Mouse (Mus musculus): ENCODE results near the gene Ubac2. TPM values are rescaled to one million over a fixed set of nuclear protein-coding genes. Genes with fewer than 3 reads are reported as not detected.

Gene Ubac2
- polyA plus RNA-seq, 1 experiment from 2014 or later: 38.5 TPM

GRCm38 (mm10) chr14:121879266-121879840 lies 933 bp downstream of the Ubac2 start:
- no peak for ATAC-seq (ENCODE audit: low FRiP score, low TSS enrichment)
- Histone ChIP-seq H3K9ac (ENCODE audit: low read length) (peak overlapping the region; percentile 92), H3K4me2 (replicated peaks; ENCODE audit: low read depth) (peak overlapping the region; percentile 97), H3K27ac (replicated peaks) (peak overlapping the region; percentile 93), H3K4me1 (replicated peaks; ENCODE audit: control insufficient read depth, insufficient read depth) (peaks cover 3% of the 10 kb centered on the region; the same call in 1 of the 2 replicates), H3K36me3 (ENCODE audit: control insufficient read depth, insufficient read depth, low read length) (no peaks in the 10 kb centered on the region), H3K9me3 (ENCODE audit: control insufficient read depth, low read length) (no peaks in the 10 kb centered on the region), H3K4me3 (ENCODE audit: low read depth, low read length) (peak overlapping the region; percentile 97), H3K27me3 (ENCODE audit: control insufficient read depth, insufficient read depth, low read length) (no peaks in the 10 kb centered on the region)
- 7% methylated on average over 16 of the region's 16 CpGs for WGBS
- DNase-seq (ENCODE audit: low spot score): peak; percentile 56
- TF ChIP-seq CTCF (IDR thresholded peaks at IDR 0.05; ENCODE audit: low read depth): no peak
- TF ChIP-seq EP300 (optimal IDR thresholded peaks at IDR 0.05): no peak

DNA sequence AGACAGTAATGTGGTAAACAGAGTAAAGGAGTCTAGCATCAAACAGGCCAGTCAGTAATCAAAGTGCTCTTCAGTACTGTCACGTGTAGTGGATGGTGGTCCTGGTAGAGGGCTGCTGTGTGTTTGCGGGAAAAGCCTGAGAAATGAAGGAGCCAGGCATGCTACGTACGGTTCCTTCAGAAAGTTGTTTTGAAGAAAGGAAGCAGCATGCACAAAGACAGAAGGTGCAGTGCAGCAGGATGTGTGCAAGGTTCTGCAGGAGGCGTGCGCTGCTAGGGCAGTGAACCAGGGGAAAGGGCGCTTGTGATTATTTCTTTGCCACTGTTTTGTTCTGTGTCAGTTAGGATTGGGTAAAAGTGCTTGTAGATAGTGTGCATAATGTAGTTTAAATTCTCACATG lies 2.8 kb downstream of the Ubac2 start:
- WGBS: 74% methylated on average over 7 of the region's 7 CpGs
- Histone ChIP-seq H3K9me3 (ENCODE audit: control insufficient read depth, low read length) (no peaks in the 10 kb centered on the region), H3K9ac (ENCODE audit: low read length) (no peak overlapping the region), H3K4me2 (replicated peaks; ENCODE audit: low read depth) (no peak overlapping the region), H3K27me3 (ENCODE audit: control insufficient read depth, insufficient read depth, low read length) (no peaks in the 10 kb centered on the region), H3K4me3 (ENCODE audit: low read depth, low read length) (no peak overlapping the region), H3K4me1 (replicated peaks; ENCODE audit: control insufficient read depth, insufficient read depth) (peaks cover 3% of the 10 kb centered on the region; the same call in 1 of the 2 replicates), H3K36me3 (ENCODE audit: control insufficient read depth, insufficient read depth, low read length) (no peaks in the 10 kb centered on the region), H3K27ac (replicated peaks) (no peak overlapping the region)
- no peak for ATAC-seq (ENCODE audit: low FRiP score, low TSS enrichment)
- TF ChIP-seq CTCF (IDR thresholded peaks at IDR 0.05; ENCODE audit: low read depth): no peak
- TF ChIP-seq EP300 (optimal IDR thresholded peaks at IDR 0.05): no peak
- DNase-seq (ENCODE audit: low spot score): no peak

- peaks cover 3% of the 10 kb centered on the region; the same call in 1 of the 2 replicates for H3K4me1 ChIP-seq (replicated peaks; ENCODE audit: control insufficient read depth, insufficient read depth)
- DNase-seq (ENCODE audit: low spot score): peak; percentile 27
- no peak overlapping the region for H3K9ac ChIP-seq (ENCODE audit: low read length)
- no peak overlapping the region for H3K4me3 ChIP-seq (ENCODE audit: low read depth, low read length)
- H3K27me3 ChIP-seq (ENCODE audit: control insufficient read depth, insufficient read depth, low read length): no peaks in the 10 kb centered on the region
- 32% methylated on average over 6 of the region's 6 CpGs for WGBS
- no peak overlapping the region for H3K4me2 ChIP-seq (replicated peaks; ENCODE audit: low read depth)
- no peaks in the 10 kb centered on the region for H3K9me3 ChIP-seq (ENCODE audit: control insufficient read depth, low read length)
- no peaks in the 10 kb centered on the region for H3K36me3 ChIP-seq (ENCODE audit: control insufficient read depth, insufficient read depth, low read length)
- ATAC-seq (ENCODE audit: low FRiP score, low TSS enrichment): peak; percentile 33; the same call in 1 of the 2 replicates
- H3K27ac ChIP-seq (replicated peaks): no peak overlapping the region
- TF ChIP-seq EP300 (optimal IDR thresholded peaks at IDR 0.05): no peak
- TF ChIP-seq CTCF (IDR thresholded peaks at IDR 0.05; ENCODE audit: low read depth): no peak
These were observed 5.9 kb downstream of the Ubac2 start for GRCm38 (mm10) chr14:121884150-121884797.

GRCm38 (mm10) chr14:121893747-121894146 lies 15.3 kb downstream of the Ubac2 start:
- DNase-seq (ENCODE audit: low spot score): no peak
- H3K27ac ChIP-seq (replicated peaks): no peak overlapping the region
- no peaks in the 10 kb centered on the region for H3K9me3 ChIP-seq (ENCODE audit: control insufficient read depth, low read length)
- no peaks in the 10 kb centered on the region for H3K36me3 ChIP-seq (ENCODE audit: control insufficient read depth, insufficient read depth, low read length)
- H3K4me3 ChIP-seq (ENCODE audit: low read depth, low read length): no peak overlapping the region
- no peak overlapping the region for H3K9ac ChIP-seq (ENCODE audit: low read length)
- no peaks in the 10 kb centered on the region for H3K4me1 ChIP-seq (replicated peaks; ENCODE audit: control insufficient read depth, insufficient read depth)
- TF ChIP-seq EP300 (optimal IDR thresholded peaks at IDR 0.05) (no peak), CTCF (IDR thresholded peaks at IDR 0.05; ENCODE audit: low read depth) (no peak)
- ATAC-seq (ENCODE audit: low FRiP score, low TSS enrichment): no peak
- 75% methylated on average over 6 of the region's 6 CpGs for WGBS
- no peaks in the 10 kb centered on the region for H3K27me3 ChIP-seq (ENCODE audit: control insufficient read depth, insufficient read depth, low read length)
- no peak overlapping the region for H3K4me2 ChIP-seq (replicated peaks; ENCODE audit: low read depth)

DNA sequence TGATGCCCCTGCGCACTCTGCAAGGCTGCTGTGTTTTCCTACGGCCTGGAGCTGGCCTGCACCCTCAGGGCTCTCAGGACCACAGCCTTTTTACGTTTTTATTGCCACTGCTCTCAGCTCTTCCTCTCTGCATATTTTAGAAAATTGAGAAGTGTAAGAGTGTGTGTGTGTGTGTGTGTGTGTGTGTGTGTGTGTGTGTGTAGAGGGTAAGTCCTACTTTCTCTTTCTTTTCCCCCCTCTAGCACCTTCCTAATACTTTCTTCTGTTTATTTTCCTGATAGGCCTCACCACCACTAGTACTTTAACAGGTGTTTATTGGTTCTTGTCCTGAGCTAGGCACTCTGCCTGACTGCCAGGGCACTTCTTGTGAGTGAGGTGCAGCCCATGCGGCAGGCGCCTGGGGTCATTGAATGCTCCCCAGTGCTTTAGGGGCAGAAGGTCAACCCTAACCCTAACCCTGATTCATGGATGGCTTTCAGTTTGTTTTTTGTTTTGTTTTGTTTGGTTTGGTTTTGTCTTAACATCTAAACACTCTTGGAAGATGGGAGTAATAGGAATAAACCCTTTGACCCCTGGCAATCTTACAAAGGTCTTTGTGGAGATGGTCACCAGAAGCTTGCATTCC lies 16.2 kb downstream of the Ubac2 start:
- no peaks in the 10 kb centered on the region for H3K36me3 ChIP-seq (ENCODE audit: control insufficient read depth, insufficient read depth, low read length)
- no peak for ATAC-seq (ENCODE audit: low FRiP score, low TSS enrichment)
- no peaks in the 10 kb centered on the region for H3K27me3 ChIP-seq (ENCODE audit: control insufficient read depth, insufficient read depth, low read length)
- DNase-seq (ENCODE audit: low spot score): no peak
- no peak overlapping the region for H3K27ac ChIP-seq (replicated peaks)
- no peak overlapping the region for H3K4me2 ChIP-seq (replicated peaks; ENCODE audit: low read depth)
- H3K4me1 ChIP-seq (replicated peaks; ENCODE audit: control insufficient read depth, insufficient read depth): no peaks in the 10 kb centered on the region
- H3K4me3 ChIP-seq (ENCODE audit: low read depth, low read length): no peak overlapping the region
- TF ChIP-seq EP300 (optimal IDR thresholded peaks at IDR 0.05): no peak
- TF ChIP-seq CTCF (IDR thresholded peaks at IDR 0.05; ENCODE audit: low read depth): no peak
- no peaks in the 10 kb centered on the region for H3K9me3 ChIP-seq (ENCODE audit: control insufficient read depth, low read length)
- no peak overlapping the region for H3K9ac ChIP-seq (ENCODE audit: low read length)
- WGBS: 70% methylated on average over 5 of the region's 5 CpGs

GRCm38 (mm10) chr14:121895316-121895715 lies 16.9 kb downstream of the Ubac2 start:
- ATAC-seq (ENCODE audit: low FRiP score, low TSS enrichment) (no peak), DNase-seq (ENCODE audit: low spot score) (no peak)
- Histone ChIP-seq H3K36me3 (ENCODE audit: control insufficient read depth, insufficient read depth, low read length) (no peaks in the 10 kb centered on the region), H3K27me3 (ENCODE audit: control insufficient read depth, insufficient read depth, low read length) (no peaks in the 10 kb centered on the region), H3K9ac (ENCODE audit: low read length) (no peak overlapping the region), H3K4me3 (ENCODE audit: low read depth, low read length) (no peak overlapping the region), H3K4me2 (replicated peaks; ENCODE audit: low read depth) (no peak overlapping the region), H3K9me3 (ENCODE audit: control insufficient read depth, low read length) (no peaks in the 10 kb centered on the region), H3K27ac (replicated peaks) (no peak overlapping the region), H3K4me1 (replicated peaks; ENCODE audit: control insufficient read depth, insufficient read depth) (no peaks in the 10 kb centered on the region)
- WGBS: 69% methylated on average over 4 of the region's 4 CpGs
- no peak for TF ChIP-seq EP300 (optimal IDR thresholded peaks at IDR 0.05)
- TF ChIP-seq CTCF (IDR thresholded peaks at IDR 0.05; ENCODE audit: low read depth): no peak
